Mouse (Mus musculus) common myeloid progenitor, adult 5-6 weeks (primary cell): Measurements from ENCODE around the gene Mafk. TPM values are rescaled to one million over a fixed set of nuclear protein-coding genes. Genes with fewer than 3 reads are reported as not detected.
"Not testable (repeated sequence)": the region's sequence is repeated elsewhere in the genome, so short reads cannot be mapped to it uniquely, and the experiment has no call there.

Source experiments
- ATAC-seq: replicated peaks from 2 replicates; pipeline ENCODE4 v1.8.0; 2016; ENCODE audit warnings: low read depth, mild to moderate bottlenecking, moderate TSS enrichment, inconsistent platforms; ENCODE audit not compliant: poor library complexity, severe bottlenecking
- total RNA-seq: library from RNA; stranded (forward); fragments of 200-1000, 187-1606 nt; gene quantifications from 2 replicates; pipeline ENCODE4 v1.2.3, GENCODE M21; 2017

Gene Mafk
- 36.0 and 38.4 TPM in 2 replicates for total RNA-seq

- ATAC-seq: peak; percentile 74
Measured at GRCm38 (mm10) chr5:139791227-139792158, at the start of gene Mafk. TSS of gene Mafk (plus strand) at chr5:139791513.

GRCm38 (mm10) chr5:139742640-139743039 is 48.7 kb upstream of the Mafk start:
- ATAC-seq: not testable (repeated sequence)

- ATAC-seq: peak; percentile 86
Measured at GRCm38 (mm10) chr5:139745771-139746170, 45.5 kb upstream of the Mafk start.

- ATAC-seq: no peak
Measured at GRCm38 (mm10) chr5:139749413-139750125, 41.7 kb upstream of the Mafk start.

- peak; percentile 46; the same call in 1 of the 2 replicates for ATAC-seq
Measured at GRCm38 (mm10) chr5:139750535-139750934, 40.8 kb upstream of the Mafk start.

GRCm38 (mm10) chr5:139754753-139755152 is 36.6 kb upstream of the Mafk start:
- peak; percentile 48 for ATAC-seq

GRCm38 (mm10) chr5:139756135-139756534 is 35.2 kb upstream of the Mafk start:
- ATAC-seq: no peak

GRCm38 (mm10) chr5:139756586-139756985 is 34.7 kb upstream of the Mafk start:
- no peak for ATAC-seq

- no peak for ATAC-seq
Measured at GRCm38 (mm10) chr5:139758096-139758495, 33.2 kb upstream of the Mafk start.

- ATAC-seq: peak; percentile 71
Measured at GRCm38 (mm10) chr5:139764296-139764695, 27.0 kb upstream of the Mafk start.

GRCm38 (mm10) chr5:139768216-139768615 is 23.1 kb upstream of the Mafk start:
- ATAC-seq: no peak

- peak; percentile 87 for ATAC-seq
Measured at GRCm38 (mm10) chr5:139775216-139775926, 15.9 kb upstream of the Mafk start, which contains the start of gene Ints1. TSS of gene Ints1 (minus strand) at chr5:139775674.

- peak; percentile 84 for ATAC-seq
Measured at GRCm38 (mm10) chr5:139776966-139777365, 14.3 kb upstream of the Mafk start.

GRCm38 (mm10) chr5:139781406-139781805 is 9.9 kb upstream of the Mafk start:
- no peak for ATAC-seq

GRCm38 (mm10) chr5:139789466-139789865 is 1.8 kb upstream of the Mafk start:
- ATAC-seq: peak; percentile 40

GRCm38 (mm10) chr5:139792159-139792775 is 954 bp downstream of the Mafk start:
- ATAC-seq: no peak

- no peak for ATAC-seq
Measured at GRCm38 (mm10) chr5:139792966-139793337, 1.6 kb downstream of the Mafk start.

- ATAC-seq: peak; percentile 4; the same call in 1 of the 2 replicates
Measured at GRCm38 (mm10) chr5:139793338-139794089, 2.2 kb downstream of the Mafk start.

GRCm38 (mm10) chr5:139794137-139794536 is 2.8 kb downstream of the Mafk start:
- no peak for ATAC-seq
